Mouse (Mus musculus) midbrain, embryonic 13.5 days (tissue): ENCODE data around the gene Zbtb16. TPM values are rescaled to one million over a fixed set of nuclear protein-coding genes. Genes with fewer than 3 reads are reported as not detected.

Experiments used
- ATAC-seq: fragments of 200-750 bp; cut with Nextera tagmentation; 2 replicates; pipeline ENCODE4 v1.8.0; 2017; ENCODE audit warnings: mild to moderate bottlenecking, moderate TSS enrichment, moderate library complexity
- H3K27ac ChIP-seq: fragments of 300-500 bp; sonication (generic); 2 replicates; pipeline ENCODE4 v1.5.1; 2015; ENCODE audit warnings: inconsistent platforms, mild to moderate bottlenecking, moderate library complexity
- H3K27me3 ChIP-seq: fragments of 300-500 bp; sonication (generic); 2 replicates; pipeline ENCODE4 v1.6.1; 2015; ENCODE audit warnings: mild to moderate bottlenecking, inconsistent platforms
- H3K36me3 ChIP-seq: fragments of 300-500 bp; sonication (generic); 2 replicates; pipeline ENCODE4 v1.6.1; 2015; ENCODE audit warnings: mild to moderate bottlenecking, inconsistent platforms
- H3K4me1 ChIP-seq: fragments of 300-500 bp; sonication (generic); replicated peaks from 2 replicates; pipeline ENCODE4 v1.6.1; 2015; ENCODE audit warnings: inconsistent platforms
- H3K4me2 ChIP-seq: fragments of 300-500 bp; sonication (generic); replicated peaks from 2 replicates; pipeline ENCODE4 v1.6.1; 2015; ENCODE audit warnings: moderate library complexity, mild to moderate bottlenecking, inconsistent platforms
- H3K4me3 ChIP-seq: fragments of 300-500 bp; sonication (generic); replicated peaks from 2 replicates; pipeline ENCODE4 v1.5.1; 2015; ENCODE audit warnings: mild to moderate bottlenecking, inconsistent platforms
- H3K9ac ChIP-seq: fragments of 300-500 bp; sonication (generic); replicated peaks from 2 replicates; pipeline ENCODE4 v1.6.1; 2015; ENCODE audit warnings: mild to moderate bottlenecking, inconsistent platforms
- H3K9me3 ChIP-seq: fragments of 300-500 bp; sonication (generic); 2 replicates; pipeline ENCODE4 v1.6.1; 2016; ENCODE audit warnings: mild to moderate bottlenecking, inconsistent platforms
- WGBS: fragments of 180-500 bp; shearing (Covaris S2); methylation state at CpG from one replicate; pipeline ENCODE4 v1.1.7; 2015; 5-methylcytosine and 5-hydroxymethylcytosine counted together
- polyA plus RNA-seq: library from polyadenylated mRNA; unstranded; fragments of >200 nt; fragmentation: Nextera tagmentation; extraction: Ambion mirVana; gene quantifications from 2 replicates; pipeline ENCODE4 v1.2.1, GENCODE M21; 2015

Gene Zbtb16
- polyA plus RNA-seq, 1 experiment from 2014 or later = 6.8 TPM

GRCm38 (mm10) chr9:48814881-48815495 lies 21.0 kb downstream of the Zbtb16 start:
- no peak for ATAC-seq
- WGBS = 92% methylated on average over 12 of the region's 12 CpGs

GRCm38 (mm10) chr9:48813960-48814880 lies 21.8 kb downstream of the Zbtb16 start:
- no peak overlapping the region for H3K4me2 ChIP-seq
- H3K9me3 ChIP-seq = no peaks in the 10 kb centered on the region
- peaks cover 20% of the 10 kb centered on the region for H3K4me1 ChIP-seq
- H3K36me3 ChIP-seq = no peaks in the 10 kb centered on the region
- no peak for ATAC-seq
- H3K9ac ChIP-seq = no peak overlapping the region
- no peak overlapping the region for H3K4me3 ChIP-seq
- H3K27ac ChIP-seq = no peak overlapping the region; the same call in 1 of the 2 replicates
- 76% methylated on average over 19 of the region's 19 CpGs for WGBS
- no peaks in the 10 kb centered on the region for H3K27me3 ChIP-seq

More at GRCm38 (mm10) chr9:48814881-48815495, 21.0 kb downstream of the Zbtb16 start:
- Histone ChIP-seq H3K4me1 (peaks cover 18% of the 10 kb centered on the region), H3K9ac (no peak overlapping the region), H3K4me3 (no peak overlapping the region), H3K27ac (no peak overlapping the region), H3K9me3 (no peaks in the 10 kb centered on the region), H3K27me3 (no peaks in the 10 kb centered on the region), H3K4me2 (no peak overlapping the region), H3K36me3 (no peaks in the 10 kb centered on the region)

GRCm38 (mm10) chr9:48812352-48812751 lies 23.7 kb downstream of the Zbtb16 start:
- no peaks in the 10 kb centered on the region for H3K27me3 ChIP-seq
- no peak for ATAC-seq
- no peaks in the 10 kb centered on the region for H3K36me3 ChIP-seq
- no peak overlapping the region for H3K9ac ChIP-seq
- no peak overlapping the region for H3K4me3 ChIP-seq
- H3K27ac ChIP-seq = no peak overlapping the region
- no peaks in the 10 kb centered on the region for H3K9me3 ChIP-seq
- H3K4me1 ChIP-seq = peaks cover 20% of the 10 kb centered on the region
- WGBS = 93% methylated on average over 6 of the region's 6 CpGs
- no peak overlapping the region for H3K4me2 ChIP-seq

GRCm38 (mm10) chr9:48806591-48806990 lies 29.4 kb downstream of the Zbtb16 start:
- no peak overlapping the region for H3K9ac ChIP-seq
- no peaks in the 10 kb centered on the region for H3K36me3 ChIP-seq
- no peaks in the 10 kb centered on the region for H3K27me3 ChIP-seq
- WGBS = 79% methylated on average over 6 of the region's 6 CpGs
- 0 out of 2 replicates have a peak, but pooled peaks cover 5% of the 10 kb centered on the region for H3K4me1 ChIP-seq
- no peak overlapping the region for H3K27ac ChIP-seq
- H3K4me3 ChIP-seq = no peak overlapping the region
- ATAC-seq = no peak
- H3K9me3 ChIP-seq = no peaks in the 10 kb centered on the region
- H3K4me2 ChIP-seq = no peak overlapping the region

- H3K9me3 ChIP-seq = no peaks in the 10 kb centered on the region
- H3K27ac ChIP-seq = no peak overlapping the region
- no peak overlapping the region for H3K4me2 ChIP-seq
- WGBS = 84% methylated on average over 8 of the region's 8 CpGs
- no peaks in the 10 kb centered on the region for H3K27me3 ChIP-seq
- H3K36me3 ChIP-seq = no peaks in the 10 kb centered on the region
- no peak overlapping the region for H3K4me3 ChIP-seq
- no peak for ATAC-seq
- no peak overlapping the region for H3K9ac ChIP-seq
- H3K4me1 ChIP-seq = peaks cover 7% of the 10 kb centered on the region; the same call in 1 of the 2 replicates
Observed at GRCm38 (mm10) chr9:48805850-48806249, 30.2 kb downstream of the Zbtb16 start.

DNA sequence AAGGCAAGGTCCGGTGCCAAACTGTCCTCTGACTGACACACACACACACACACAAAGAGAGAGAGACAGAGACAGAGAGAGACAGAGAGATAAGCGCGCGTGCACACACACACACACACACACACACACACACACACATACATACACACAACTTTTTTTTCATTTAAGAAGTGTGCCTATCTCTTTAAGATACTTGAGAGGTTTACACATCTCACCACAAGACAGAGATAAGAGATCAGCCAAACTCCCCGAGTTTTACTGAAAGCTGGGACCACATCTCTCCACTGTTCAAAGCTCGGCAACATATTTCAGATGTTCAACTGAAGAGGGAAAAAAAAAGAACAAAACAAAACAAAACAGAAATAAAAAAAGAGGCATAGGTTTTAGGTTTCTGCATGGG lies 31.5 kb downstream of the Zbtb16 start:
- Histone ChIP-seq H3K27me3 (no peaks in the 10 kb centered on the region), H3K9ac (no peak overlapping the region), H3K36me3 (no peaks in the 10 kb centered on the region), H3K4me1 (peaks cover 11% of the 10 kb centered on the region; the same call in 1 of the 2 replicates), H3K4me2 (no peak overlapping the region), H3K27ac (no peak overlapping the region), H3K9me3 (no peaks in the 10 kb centered on the region), H3K4me3 (no peak overlapping the region)
- WGBS = 91% methylated on average over 6 of the region's 6 CpGs
- no peak for ATAC-seq

DNA sequence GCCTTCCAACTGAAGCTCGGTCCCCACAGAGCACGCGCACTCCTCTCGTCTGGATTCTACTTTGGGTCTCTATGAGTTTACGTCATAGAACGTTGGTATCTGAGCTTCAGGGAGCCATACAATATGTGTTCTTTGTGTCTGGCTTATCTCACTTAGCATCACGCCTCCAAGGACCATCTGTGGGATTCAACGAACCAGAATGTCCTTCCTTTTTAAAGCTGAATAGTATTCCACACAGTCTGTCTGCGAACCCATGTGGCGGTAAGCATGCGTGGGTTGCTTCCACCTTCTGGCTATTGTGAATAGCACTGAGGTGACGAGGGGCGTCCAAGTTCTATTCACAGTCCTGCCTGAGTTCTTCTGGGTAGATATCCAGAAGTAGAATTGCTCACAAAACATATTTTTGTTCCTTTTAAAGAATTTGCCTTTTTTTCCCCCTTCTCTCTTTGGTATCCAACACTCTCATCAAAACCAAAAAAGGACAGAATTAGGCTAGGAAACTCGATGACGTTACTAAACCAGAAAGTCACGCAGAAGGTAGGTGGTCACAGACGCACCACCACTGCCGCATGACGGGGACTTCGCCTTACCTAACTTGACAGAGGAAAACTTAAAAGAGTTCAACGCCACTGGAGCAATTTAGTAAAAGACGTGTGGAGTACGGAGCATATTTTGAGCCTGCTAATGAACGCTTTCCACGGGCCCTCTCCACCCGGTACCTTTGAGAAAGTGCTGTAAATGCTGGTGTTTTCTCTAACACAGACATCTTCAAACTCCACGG lies 32.4 kb downstream of the Zbtb16 start:
- Histone ChIP-seq H3K9me3 (no peaks in the 10 kb centered on the region), H3K4me2 (no peak overlapping the region), H3K36me3 (no peaks in the 10 kb centered on the region), H3K27me3 (no peaks in the 10 kb centered on the region), H3K9ac (no peak overlapping the region), H3K4me1 (peaks cover 16% of the 10 kb centered on the region), H3K4me3 (no peak overlapping the region), H3K27ac (no peak overlapping the region)
- no peak for ATAC-seq
- 92% methylated on average over 27 of the region's 27 CpGs for WGBS

DNA sequence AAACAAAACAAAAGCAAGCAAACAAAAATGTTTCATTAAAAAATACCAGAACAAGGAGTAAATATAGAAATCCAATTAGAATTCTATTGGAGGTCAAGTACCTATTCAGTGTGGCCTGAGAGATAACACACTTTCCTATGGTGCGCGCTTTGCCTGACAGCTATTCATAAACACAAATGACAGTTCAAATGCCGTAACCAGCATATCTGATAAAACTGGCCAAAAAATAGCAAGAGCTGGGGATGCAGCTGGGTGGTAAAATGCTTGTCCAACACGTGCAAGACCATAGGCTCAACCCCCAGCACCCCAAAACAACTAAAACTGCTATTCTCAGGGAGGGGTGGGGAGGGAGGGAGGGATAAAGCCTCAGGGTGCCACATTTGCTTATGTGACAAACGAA lies 33.6 kb downstream of the Zbtb16 start:
- no peak for ATAC-seq
- H3K27me3 ChIP-seq = no peaks in the 10 kb centered on the region
- H3K36me3 ChIP-seq = no peaks in the 10 kb centered on the region
- no peak overlapping the region for H3K27ac ChIP-seq
- 67% methylated on average over 5 of the region's 5 CpGs for WGBS
- no peak overlapping the region for H3K9ac ChIP-seq
- H3K9me3 ChIP-seq = no peaks in the 10 kb centered on the region
- peaks cover 16% of the 10 kb centered on the region for H3K4me1 ChIP-seq
- H3K4me3 ChIP-seq = no peak overlapping the region
- no peak overlapping the region for H3K4me2 ChIP-seq

GRCm38 (mm10) chr9:48801322-48801721 lies 34.7 kb downstream of the Zbtb16 start:
- no peak for ATAC-seq
- Histone ChIP-seq H3K4me2 (no peak overlapping the region), H3K27me3 (no peaks in the 10 kb centered on the region), H3K4me3 (no peak overlapping the region), H3K4me1 (peaks cover 20% of the 10 kb centered on the region), H3K9ac (no peak overlapping the region), H3K27ac (no peak overlapping the region), H3K9me3 (no peaks in the 10 kb centered on the region), H3K36me3 (no peaks in the 10 kb centered on the region)
- 79% methylated on average over 5 of the region's 5 CpGs for WGBS

DNA sequence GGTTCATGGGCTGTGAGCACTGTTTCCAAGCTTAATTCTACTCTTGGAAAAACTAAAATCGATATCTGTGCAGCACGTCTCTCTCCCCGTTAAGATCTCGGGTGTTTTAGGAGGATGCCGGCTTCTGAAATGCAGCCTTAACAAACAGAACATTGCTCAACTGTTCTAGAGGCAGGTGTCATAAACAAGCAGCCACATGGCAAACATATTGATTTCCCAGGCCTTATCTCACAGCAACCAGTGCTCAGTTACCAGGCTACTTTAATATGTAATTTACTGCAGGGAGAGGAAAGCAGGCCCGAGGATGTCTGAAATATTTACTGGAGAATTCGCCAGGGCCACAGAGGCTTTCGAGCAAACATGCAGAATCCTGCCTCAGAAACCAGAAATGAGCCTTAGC lies 35.4 kb downstream of the Zbtb16 start:
- Histone ChIP-seq H3K4me1 (peaks cover 27% of the 10 kb centered on the region), H3K27ac (0 out of 2 replicates have a peak overlapping the region, but pooled peaks have one; percentile 19), H3K27me3 (no peaks in the 10 kb centered on the region), H3K4me2 (no peak overlapping the region), H3K9ac (no peak overlapping the region), H3K9me3 (no peaks in the 10 kb centered on the region), H3K36me3 (no peaks in the 10 kb centered on the region), H3K4me3 (no peak overlapping the region)
- 76% methylated on average over 8 of the region's 8 CpGs for WGBS
- ATAC-seq = no peak

- H3K27ac ChIP-seq = no peak overlapping the region
- peaks cover 39% of the 10 kb centered on the region for H3K4me1 ChIP-seq
- no peaks in the 10 kb centered on the region for H3K9me3 ChIP-seq
- no peak overlapping the region for H3K9ac ChIP-seq
- ATAC-seq = no peak
- no peak overlapping the region for H3K4me2 ChIP-seq
- WGBS = 79% methylated on average over 6 of the region's 6 CpGs
- no peaks in the 10 kb centered on the region for H3K27me3 ChIP-seq
- H3K4me3 ChIP-seq = no peak overlapping the region
- no peaks in the 10 kb centered on the region for H3K36me3 ChIP-seq
Observed at GRCm38 (mm10) chr9:48798044-48798443, 38.0 kb downstream of the Zbtb16 start.
